Mouse (Mus musculus): Measurements from ENCODE around the gene Gm20431. TPM values are rescaled to one million over a fixed set of nuclear protein-coding genes. Genes with fewer than 3 reads are reported as not detected.

Gene Gm20431
- total RNA-seq, 2 experiments from 2014 or later: 38.9 to 50.9 TPM

- DNase-seq (ENCODE audit: low spot score in 2 of 2): peak in 1 of 2 experiments; percentile 51
Measured at GRCm38 (mm10) chr2:167689501-167690218, 28.4 kb upstream of the Gm20431 start, which contains the start of gene Tmem189. TSS of gene Tmem189 (minus strand) at chr2:167689822.

DNA sequence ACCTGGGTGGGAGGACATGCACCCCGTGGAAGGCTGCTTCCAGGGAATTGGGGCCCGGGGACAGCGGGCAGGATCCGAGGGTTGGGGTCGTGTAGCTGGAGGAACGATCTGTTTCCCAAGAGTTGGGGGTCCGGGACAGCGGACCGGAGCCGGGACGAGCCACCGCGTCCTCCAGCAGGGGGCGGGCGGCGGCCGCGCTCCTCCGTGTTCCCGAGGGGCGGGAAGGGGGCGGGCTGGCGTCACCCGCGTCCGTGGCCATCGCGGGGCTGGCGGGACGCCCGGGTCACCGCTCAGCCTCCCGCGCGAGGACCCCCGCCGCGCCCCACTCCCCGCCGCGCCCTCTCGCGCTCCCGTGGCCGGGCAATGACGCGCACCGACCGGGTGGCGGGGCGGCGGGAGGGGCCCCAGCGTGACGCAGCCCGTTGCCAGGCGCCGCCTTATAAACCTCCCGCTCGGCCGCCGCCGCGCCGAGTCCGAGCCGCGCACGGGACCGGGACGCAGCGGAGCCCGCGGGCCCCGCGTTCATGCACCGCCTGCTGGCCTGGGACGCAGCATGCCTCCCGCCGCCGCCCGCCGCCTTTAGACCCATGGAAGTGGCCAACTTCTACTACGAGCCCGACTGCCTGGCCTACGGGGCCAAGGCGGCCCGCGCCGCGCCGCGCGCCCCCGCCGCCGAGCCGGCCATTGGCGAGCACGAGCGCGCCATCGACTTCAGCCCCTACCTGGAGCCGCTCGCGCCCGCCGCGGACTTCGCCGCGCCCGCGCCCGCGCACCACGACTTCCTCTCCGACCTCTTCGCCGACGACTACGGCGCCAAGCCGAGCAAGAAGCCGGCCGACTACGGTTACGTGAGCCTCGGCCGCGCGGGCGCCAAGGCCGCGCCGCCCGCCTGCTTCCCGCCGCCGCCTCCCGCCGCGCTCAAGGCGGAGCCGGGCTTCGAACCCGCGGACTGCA lies 27.5 kb upstream of the Gm20431 start, which contains the start of gene Cebpb:
TSS of gene Cebpb (plus strand) at position 418 of the 954 bp plus-strand sequence.
- DNase-seq (ENCODE audit: low spot score in 2 of 2): peak; percentile 79 to 85

DNA sequence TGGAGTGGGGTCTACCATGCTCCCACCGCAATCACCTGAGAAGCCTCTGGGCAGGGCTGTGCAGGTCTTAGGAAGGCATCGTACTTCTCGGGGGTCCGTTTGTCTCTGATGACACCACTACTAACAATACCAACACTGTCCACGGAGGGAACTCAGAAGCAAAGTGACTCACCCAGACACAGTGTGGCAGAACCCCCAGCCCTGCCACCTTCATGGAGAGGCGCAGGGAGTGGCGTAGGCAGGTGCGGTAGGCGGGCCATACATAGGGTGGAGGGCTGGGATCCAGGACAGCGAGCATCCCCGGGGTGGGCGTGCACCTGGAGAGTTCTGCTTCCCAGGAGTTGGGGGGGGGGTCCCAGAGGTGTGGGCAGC lies 26.8 kb upstream of the Gm20431 start:
- DNase-seq (ENCODE audit: low spot score in 2 of 2): no peak

DNA sequence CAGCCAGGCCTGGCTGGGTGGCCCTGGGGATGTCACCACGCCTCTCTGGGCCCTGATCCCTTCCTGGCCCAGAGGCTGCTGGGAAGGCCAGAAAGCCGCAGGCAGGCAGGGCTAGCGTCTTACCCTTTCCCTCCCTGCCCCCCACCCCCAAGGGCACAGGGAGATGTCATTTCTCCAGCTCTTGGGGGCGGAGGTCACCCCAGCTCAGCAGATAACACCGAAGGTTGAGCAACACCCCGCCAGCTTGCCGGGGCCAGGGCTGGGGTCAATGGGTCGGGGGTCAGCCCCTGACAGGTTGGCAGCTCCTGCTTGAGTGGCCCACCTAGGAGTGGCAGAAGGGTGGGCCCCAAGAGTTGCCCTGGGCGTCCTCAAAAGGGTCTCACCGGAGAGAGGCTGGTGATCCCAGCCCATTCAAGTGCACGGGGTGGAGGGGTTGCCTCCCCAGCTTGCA lies 26.4 kb upstream of the Gm20431 start:
- DNase-seq (ENCODE audit: low spot score in 2 of 2): no peak

- DNase-seq (ENCODE audit: low spot score in 2 of 2): no peak
Measured at GRCm38 (mm10) chr2:167687250-167687586, 25.9 kb upstream of the Gm20431 start.

DNA sequence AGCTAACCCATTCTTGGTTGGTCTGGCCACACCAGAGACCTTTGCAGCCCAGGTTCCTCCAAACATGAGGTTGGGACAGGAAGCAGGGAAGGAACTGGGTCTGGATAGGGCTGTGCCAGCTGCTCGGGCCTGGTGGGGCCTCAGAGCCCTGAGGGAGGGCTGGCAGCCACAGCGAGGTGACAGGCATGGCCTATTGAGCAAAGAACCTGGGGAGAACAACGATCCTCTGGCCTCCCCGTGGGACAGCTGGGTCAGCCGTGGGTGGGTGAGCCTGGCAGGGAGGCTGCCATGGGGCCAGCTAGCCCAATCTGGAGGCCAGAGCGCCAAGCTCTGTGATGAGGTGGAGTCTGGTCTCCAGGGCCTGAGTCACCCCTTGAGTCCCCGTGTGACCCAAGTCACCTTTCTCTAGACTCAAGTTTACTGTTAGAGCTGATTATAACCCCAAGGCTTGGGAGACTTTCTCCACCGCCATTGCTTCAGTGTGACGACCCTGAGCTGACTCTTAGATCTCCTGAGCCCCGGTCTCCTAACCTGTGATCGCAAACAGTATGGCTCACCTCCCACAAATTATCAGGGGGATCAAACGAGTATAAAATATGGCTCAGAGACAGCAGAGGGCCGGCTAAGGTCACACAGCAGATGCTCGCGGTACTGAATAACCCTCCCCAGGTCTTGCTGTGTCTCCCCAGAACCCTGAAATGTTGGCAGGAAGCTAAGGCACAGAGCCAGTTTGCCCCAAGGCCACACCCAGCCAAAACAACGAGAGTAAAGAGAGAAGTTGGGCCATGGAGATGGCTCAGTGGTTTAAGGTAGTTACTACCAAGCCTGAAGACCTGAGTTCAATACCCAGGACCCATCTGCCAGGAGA lies 25.3 kb upstream of the Gm20431 start:
- DNase-seq (ENCODE audit: low spot score in 2 of 2): no peak

DNA sequence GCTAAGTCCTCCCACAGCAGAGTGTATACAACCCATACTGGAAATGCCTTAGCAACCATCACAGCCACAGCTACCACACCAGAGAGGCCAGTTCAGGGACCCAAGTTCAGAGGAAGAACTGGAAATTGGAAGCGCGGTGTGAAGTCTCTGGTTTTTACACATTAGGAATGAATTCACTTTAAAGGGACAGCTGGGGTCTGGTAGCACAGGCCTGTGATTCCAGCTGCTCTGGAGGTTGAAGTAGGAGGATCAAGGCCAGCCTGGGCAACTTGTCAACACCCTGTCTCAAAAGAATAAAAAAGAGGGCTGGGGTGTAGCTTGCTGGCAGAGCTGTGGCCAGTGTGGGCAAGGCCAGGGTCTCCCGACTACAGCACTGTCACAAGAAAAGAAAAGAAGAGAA lies 24.6 kb upstream of the Gm20431 start:
- no peak for DNase-seq (ENCODE audit: low spot score in 2 of 2)

- DNase-seq (ENCODE audit: low spot score in 2 of 2): peak; percentile 98
Measured at GRCm38 (mm10) chr2:167685137-167685536, 23.8 kb upstream of the Gm20431 start.

GRCm38 (mm10) chr2:167683721-167684120 lies 22.4 kb upstream of the Gm20431 start:
- no peak for DNase-seq (ENCODE audit: low spot score in 2 of 2)

- no peak for DNase-seq (ENCODE audit: low spot score in 2 of 2)
Measured at GRCm38 (mm10) chr2:167680657-167681056, 19.4 kb upstream of the Gm20431 start.

GRCm38 (mm10) chr2:167679902-167680430 lies 18.7 kb upstream of the Gm20431 start:
- DNase-seq (ENCODE audit: low spot score in 2 of 2): peak; percentile 75 to 79

DNA sequence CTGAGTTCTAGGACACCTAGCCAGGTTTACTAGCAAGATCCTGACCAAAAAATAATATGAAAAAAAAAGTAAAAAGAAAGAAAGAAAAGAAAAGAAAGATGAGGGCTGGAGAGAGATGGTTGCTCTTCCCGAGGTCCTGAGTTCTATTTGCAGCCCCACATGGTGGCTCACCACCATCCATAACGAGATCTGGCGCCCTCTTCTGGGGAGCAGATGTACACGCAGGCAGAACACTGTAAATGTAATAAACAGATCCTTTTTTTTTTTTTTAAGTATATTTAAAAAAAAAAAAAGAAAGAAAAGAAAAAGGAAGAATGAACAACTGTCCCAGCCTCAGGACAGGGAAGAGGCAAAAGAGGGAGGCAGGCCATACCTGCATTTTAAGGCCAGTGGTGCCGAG lies 17.3 kb upstream of the Gm20431 start:
- no peak for DNase-seq (ENCODE audit: low spot score in 2 of 2)

- DNase-seq (ENCODE audit: low spot score in 2 of 2): no peak
Measured at GRCm38 (mm10) chr2:167675120-167675909, 14.0 kb upstream of the Gm20431 start.

DNA sequence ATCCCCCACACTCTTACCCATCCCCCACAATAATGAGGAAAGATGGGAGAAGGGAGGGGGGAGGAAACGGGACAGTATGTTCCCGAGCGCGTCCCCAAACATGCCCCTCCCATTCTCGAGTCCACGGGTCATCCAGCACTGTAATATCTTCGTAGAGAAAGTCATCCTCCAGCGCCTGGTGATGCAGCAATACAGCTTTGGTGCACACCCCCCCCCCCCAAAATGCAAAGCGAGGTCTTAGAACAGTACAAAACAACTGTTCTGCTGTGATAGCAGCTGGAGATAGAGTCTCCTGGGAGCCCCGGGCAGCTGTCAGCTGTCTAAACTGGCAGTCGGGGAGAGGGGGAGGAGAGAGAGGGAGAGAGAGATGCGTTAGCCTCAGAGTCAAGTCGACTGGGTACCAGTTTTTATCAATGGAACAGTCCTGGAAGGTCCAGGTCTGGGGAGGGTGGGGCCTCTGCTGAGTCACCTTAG lies 11.0 kb upstream of the Gm20431 start:
- DNase-seq (ENCODE audit: low spot score in 2 of 2): no peak

GRCm38 (mm10) chr2:167671101-167671633 lies 9.9 kb upstream of the Gm20431 start:
- no peak for DNase-seq (ENCODE audit: low spot score in 2 of 2)

DNA sequence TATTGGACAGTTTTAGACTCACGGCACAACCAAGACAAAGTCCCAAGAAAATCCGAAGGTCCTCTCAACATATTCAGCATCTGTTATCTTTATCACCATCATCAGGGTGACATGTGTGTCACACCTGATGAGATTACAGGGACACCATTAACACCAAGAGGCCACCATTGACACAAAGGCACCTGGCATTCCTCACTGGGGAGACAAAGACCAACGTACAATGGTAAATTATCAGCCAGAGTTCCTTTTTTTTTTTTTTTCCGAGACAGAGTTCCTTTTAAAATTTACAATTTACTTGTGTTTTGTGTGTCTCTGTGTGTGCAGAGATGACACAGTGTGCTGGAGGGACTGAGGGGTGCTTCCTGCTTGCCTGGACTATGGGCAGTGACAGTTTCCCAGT lies 8.1 kb upstream of the Gm20431 start:
- no peak for DNase-seq (ENCODE audit: low spot score in 2 of 2)

- DNase-seq (ENCODE audit: low spot score in 2 of 2): no peak
Measured at GRCm38 (mm10) chr2:167668426-167668825, 7.1 kb upstream of the Gm20431 start.

- DNase-seq (ENCODE audit: low spot score in 2 of 2): no peak
Measured at GRCm38 (mm10) chr2:167665972-167666713, 4.8 kb upstream of the Gm20431 start.

- DNase-seq (ENCODE audit: low spot score in 2 of 2): no peak
Measured at GRCm38 (mm10) chr2:167662713-167663112, 1.4 kb upstream of the Gm20431 start.

Measured in layer of hippocampus, postnatal 14 days (tissue).